Mouse (Mus musculus) spleen, postnatal 14 days (tissue): ENCODE data around the gene Bcl11b.

Experiments
- DNase-seq, 2 experiments: peaks; one replicate each; pipeline ENCODE4 v3.0.0; 2021 to 2022; ENCODE audit warnings: low spot score in 2 of 2

Gene Bcl11b

DNA sequence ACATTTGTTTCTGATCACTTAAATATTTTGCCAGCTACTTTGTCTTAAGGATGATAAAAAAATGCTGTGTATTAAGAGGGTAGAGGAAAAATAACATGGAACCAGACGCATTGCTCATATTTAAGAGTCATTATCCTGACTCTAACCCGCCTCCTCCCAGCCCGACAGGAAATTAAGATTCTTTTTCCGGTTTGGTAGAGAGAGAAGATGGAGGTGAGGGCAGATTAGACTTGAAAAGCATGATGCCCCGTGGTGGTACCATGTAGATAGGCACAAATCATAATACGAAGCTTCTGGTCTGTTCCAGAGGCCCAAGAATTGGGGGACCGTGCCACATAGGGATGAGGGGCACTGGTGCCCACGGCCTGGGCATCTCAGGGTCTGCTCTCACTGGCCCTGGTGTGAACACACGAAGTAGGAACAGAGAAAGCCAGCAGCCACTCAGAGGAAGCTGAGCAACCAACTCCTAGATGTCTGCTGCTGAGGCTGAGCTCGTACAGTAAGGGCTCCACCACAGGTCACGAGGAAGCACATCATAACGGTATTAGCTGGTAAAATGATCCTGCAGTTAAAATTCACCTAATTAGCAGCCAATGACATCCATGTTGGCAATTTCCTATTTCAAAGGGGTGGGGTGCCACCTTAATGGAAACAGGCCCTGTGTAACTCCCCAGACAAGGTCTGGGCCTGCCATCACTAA, 32.2 kb downstream of the Bcl11b start:
- no peak for DNase-seq

DNA sequence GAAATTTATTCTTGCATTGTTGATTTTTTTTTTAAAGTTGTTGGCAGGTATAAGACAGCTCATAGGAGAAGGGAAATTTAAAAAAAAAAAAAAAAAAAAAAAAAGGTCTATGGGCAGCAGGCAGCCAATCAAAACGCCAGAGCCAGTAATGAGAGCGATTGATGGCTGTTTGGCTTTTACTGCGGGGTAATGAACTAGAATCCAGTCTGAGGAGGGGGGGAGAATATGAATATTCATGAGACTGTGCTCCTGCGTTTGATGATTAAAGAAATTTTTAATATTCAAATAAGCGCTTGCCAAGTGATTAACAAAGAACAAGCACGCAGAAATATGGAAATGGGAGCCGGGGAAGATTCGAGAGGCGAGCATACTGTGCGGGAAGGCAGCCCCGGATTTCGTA, 32.8 kb downstream of the Bcl11b start:
- DNase-seq: no peak

DNA sequence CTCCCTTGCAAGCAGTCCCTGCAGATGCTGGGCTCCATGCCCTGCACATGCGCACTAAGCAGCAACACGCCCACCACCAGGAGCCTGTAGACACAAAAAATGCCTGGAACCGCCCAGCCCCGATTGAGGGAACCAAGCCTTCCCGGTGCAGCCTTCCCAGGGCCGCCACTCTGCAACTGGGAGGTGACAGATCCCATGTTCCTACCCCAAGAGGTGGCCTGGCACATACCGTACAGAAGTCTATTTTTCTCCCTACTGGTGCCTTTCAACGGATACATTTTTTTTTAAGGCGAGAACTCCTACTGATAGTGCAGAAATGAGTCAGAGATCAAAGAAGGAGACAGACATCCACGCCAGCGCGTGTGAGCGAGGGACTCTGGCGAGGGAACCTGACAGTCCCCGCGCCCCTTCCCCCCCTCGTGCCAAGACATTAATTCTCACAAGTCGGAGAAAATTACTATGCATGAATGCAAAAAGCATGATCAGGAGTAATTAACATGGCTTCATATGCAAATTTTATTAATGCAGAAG, 33.5 kb downstream of the Bcl11b start:
- DNase-seq: no peak

DNA sequence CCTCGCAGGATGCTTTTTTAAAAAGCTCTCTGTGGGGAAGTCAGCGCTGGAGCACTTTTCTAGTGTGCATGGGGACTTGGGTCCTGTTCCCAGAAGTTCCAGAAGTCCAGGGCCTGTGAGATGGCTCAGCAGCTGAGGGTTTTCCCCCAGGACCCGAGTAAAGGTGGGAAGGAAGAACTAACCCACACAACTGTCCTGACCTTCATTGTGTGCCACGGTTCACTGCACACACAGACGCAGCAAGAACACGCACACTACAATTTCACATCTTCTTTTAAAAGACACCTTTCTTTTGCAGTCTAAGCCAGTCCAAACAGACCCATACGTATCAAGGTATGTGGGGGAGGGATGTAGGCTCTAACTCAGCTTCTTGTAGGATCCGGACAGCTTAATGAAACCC, 34.3 kb downstream of the Bcl11b start:
- no peak for DNase-seq

DNA sequence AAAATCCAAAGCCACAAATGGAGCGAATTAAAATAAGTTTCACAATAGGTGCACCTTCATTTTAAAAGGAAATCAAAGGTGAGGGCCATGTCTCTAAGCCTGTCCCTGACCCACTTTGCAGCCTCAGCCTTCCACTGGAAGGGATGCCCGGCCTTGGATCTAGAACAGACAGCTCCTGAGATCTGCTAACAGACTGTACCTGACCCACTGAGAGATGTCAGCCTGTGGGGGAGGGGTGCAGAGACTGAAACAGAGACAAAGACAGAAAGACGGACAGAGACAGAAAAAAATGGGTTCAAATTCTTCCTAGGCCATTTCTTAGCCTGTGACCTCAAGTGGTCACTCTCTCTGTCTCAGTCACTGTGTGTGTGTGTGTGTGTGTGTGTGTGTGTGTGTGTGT, 35.1 kb downstream of the Bcl11b start:
- DNase-seq: no peak

DNA sequence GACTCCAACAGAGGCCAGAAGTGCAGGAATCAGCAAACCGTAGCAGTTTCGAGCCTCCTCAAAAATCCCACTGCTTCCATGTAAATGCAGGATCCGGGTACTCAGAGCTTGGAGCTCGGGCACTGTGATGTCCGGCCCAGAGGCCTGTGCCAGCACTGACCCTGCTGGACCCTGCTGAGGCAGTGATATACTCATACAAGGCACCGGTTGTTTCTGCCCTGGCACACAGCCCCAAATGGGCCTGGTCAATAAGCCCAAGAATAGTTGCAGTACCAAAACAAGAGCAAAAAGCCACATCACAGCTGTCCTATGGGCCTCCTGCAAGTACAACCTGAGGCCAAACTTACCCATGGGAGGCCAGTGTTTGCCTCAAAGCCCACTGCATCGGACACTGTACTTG, 36.4 kb downstream of the Bcl11b start:
- no peak for DNase-seq

DNA sequence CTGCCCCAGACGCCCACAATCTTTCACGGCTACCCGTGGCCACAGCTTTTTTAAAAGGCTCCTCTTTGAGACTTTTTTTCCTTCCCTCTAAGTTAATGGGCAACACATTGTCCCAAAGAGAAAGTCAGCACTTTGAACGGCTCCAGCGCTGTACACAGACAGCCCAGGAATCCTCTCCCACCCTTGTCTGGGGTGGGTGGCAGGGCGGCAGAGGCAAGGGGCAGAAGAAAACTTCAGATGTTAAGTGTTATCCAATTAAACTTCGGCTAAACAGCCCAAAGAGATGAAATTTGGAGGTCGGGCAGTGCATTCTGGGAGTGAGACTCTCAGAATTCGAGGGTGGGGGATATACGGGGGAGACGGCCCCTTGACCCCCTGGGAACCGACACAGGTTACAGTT, 38.3 kb downstream of the Bcl11b start:
- DNase-seq: no peak

DNA sequence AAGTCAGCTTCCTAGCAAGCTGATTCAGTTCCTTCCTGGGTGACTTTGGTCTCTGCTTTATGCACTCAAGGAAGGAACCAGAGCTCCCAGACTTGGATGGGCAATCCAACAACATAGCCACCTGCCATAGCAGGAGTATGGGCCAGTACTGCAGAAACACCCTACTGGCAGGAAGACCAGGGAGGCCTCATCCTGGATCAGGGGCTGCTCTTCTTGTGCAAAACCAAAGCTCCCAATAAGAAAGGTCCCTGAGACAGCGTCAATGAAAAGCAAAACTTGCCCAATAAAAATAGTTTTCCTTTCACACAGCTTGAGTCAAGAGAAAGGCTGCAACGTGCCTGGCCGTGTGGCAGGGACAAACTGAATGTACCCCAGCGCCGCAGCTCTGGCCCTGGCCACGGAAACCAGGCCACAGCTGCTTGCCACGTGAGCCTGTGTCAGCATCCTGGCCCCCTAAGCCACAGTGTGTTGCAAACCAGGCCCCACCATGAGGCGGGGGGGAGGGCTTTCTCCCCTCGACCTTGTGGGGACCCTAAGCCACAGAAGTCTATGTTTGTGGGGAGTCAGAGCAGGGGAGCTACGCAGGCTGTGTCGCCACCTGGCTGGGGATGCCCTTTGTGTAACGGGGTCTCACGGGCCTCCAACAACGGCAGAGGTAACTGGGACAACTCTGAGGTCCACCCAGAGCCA, 38.9 kb downstream of the Bcl11b start:
- no peak for DNase-seq

DNA sequence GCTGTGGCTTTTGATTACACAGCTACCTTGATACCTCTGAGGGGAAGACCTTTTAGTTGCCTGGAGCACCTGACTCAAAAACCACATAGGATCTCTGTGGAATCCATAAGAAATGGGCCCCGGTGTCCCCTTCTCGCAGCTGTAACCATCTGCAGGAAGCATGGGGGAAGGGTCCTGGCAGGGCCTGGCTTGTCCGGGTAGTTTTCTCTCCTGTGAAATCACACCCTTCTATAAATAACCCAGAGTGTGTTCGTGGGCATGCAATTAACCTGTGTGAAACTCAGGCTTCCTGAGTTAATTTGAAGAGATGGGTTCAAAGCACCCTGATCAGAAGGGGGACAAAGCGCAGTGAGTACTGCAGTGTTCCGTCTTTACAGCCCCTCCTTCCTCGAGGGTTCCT, 40.5 kb downstream of the Bcl11b start:
- DNase-seq: no peak

DNA sequence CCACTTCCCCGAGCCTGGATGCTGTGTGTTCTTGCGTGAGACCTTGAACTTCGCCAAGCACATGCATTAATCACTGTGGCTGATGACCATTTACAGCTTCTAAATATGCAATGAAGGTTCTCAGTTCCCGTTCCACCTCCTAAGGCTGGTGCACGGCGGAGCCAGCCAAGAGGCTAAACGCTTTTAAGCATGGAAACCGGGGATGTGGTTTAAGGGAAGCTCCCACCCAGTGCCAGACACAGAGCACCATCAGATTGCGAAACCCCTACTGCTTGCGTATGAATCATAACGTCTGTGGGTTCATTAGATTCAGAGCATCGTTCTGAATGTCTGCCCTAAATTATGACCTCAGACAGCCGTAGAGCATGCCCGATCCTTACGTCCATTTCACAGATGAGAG, 41.6 kb downstream of the Bcl11b start:
- DNase-seq: no peak

DNA sequence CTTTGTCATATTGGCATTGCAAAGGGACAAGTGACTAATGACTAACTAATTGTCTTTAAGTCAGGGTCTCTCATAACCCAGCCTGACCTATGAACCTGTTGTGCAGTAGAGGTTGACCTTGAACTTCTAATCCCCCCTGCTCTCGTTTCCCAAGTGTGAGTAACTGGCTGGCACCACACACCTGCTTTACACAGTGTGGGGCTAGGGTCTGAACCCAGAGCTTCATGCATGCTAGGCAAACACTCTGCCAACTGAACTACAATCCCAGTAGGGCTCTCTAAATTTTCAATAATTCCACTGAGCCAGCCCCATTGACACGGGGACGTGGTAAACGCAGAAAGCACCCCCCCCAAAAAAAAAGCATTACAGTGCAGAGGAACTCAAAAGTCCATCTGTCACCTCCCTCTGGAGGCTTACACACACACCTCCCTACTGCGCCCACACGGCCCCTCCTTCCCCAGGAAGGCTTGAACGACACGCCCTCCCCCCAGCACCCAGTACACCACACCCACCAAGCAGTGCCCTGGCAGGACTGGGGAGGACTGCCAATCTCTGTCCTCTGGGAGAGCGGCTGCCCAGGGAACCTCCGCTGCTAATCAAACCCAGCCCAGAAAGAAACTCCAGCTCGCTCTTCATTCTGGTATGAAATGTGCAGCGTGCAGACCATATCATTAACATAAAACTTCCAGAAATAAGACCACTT, 42.5 kb downstream of the Bcl11b start:
- no peak for DNase-seq

DNA sequence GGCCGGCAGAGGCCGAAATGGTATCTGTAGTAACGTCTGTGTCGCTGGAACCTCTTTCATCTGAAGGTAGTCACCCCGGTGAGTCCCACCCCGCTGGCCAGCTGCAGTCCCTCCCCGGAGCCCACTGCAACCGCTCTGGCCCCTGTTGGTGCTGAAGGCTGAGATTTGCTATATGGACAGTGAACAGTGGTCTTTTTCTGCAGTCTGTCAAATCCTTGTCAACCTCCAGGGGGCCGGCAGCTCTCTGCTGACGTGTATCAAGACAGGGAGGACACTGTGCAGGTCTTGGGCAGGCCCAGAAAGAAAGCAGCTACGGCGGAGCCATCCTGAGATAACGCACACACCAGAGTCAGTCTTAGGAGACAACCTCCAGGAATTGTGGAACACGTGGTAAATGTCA, 43.0 kb downstream of the Bcl11b start:
- DNase-seq: no peak

DNA sequence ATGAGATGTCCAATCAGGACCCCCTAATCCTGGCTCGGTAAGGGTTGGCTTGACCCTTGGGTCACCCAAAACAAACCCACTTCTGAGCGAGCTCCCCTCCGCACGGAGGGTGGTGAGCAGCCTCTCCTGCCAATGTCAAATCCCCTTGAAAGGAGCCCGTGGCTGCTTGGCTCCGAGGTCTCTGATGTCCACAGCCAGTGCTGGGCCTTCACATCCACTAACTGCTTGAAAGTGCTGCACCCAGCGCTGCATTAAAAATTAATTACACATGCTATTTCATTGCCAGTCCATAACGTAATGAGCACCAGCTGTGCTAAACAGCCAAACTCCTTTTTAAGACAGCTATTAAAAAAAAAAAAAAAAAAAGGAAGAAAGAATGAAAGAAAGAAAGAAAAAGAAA, 43.5 kb downstream of the Bcl11b start:
- DNase-seq: no peak

DNA sequence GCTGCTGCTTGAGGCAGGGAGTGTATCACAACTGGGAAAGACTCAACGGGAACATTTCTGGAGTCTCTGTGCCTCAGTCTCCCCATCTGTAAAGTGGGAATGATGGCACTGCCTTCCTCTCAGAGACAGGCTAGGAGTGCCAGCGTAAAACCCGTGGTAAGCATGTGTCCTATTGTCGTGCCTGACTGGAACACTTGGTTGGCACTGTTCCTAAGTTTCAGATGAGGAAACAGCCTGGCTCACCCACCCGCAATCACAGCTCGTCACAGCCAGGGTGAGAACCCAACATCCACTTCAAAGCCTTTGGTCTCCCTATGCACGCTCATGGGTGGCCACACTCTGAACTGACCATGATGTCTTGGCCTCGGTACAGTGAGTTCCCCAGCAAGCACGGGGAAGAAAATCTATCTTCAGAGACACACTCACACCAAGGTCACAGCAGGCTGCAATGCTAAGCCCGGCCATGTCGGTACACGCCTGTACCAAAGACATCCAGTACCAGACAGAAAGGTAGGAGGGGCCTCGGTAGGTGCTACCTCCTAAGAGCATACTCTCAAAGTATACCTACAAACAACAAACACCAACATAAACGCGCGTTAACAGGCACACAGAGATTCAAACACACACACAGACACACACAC, 50.2 kb downstream of the Bcl11b start:
- DNase-seq: no peak

DNA sequence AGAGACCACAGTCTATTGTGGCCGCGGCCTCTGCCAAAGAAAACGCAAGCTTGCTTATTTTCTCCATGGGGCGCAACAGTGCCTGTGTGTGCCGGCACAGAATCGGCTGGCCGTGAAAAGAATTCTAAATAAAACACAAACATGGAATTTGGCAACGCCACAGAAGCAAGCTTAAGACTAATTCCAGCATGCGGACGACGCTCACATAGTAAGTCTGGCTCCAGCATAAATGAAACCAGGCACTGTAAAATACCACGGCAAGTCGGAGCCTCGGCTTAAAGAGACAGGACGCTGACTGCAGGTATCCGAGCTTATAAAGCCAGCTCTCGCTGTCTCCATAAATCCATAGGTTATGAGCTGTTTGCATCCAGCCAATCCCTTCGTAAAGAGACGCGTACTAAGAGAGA, 51.1 kb downstream of the Bcl11b start:
- DNase-seq: no peak

DNA sequence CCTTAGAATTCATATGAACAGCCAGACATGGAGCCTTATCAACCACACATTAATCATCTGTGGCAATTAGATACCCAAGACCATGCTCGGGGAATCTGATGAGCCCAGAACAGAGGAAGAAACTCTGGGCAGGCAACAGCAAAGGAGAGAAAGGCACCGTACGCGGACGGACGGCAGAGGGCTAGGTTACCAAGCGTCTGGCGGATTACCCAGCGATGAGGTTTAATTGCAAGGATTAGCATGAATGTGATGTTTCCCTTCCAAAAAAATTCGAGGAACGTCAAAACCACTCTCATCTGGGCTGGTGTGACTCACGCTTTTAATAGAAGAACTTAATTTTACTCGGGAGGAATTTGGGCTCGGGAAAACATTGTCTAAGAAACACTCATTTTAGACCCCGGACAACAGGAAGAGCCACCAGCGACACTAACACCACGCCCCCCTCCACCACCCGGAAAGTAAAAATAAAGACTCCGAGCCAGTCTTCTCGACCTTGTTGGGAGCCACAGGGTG, 52.7 kb downstream of the Bcl11b start:
- DNase-seq: no peak

DNA sequence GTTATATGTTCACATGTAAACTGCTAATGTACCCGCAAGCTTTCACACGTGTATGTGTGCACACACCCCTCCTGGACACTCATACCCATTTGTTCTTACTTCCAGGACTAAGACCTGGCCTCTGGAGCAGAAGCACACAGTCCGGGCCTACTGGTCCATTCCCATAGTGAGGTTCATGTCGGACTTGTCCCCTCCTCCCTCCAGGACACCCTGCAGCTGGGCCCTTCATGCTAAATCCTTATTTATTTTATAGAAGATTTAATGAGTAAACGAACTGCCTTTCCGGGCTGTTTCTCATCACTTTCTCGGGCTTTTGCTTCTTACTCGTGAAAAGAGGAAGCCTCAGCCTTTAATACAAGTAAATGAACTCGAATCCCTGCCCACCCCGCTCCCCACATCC, 54.0 kb downstream of the Bcl11b start:
- no peak for DNase-seq

DNA sequence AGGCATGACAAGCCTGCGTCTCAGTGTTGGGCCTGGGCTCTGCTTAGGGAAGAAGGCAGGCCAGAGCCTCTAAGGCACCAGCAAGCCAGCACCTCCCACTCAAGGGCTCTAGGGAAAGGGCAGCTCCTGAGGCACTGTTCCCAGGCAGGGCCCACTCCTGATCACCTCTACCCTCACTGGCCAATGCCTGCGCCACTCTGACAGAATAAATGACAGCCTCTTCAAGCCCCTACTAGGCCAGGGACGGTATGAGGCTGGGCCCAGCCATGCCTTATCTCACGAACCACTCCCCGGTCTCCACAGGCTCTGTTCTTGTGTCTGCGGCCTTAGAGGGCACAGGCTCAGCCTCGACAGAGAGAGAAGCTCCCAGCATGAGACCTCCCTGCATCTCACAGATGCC, 61.3 kb downstream of the Bcl11b start:
- no peak for DNase-seq

DNA sequence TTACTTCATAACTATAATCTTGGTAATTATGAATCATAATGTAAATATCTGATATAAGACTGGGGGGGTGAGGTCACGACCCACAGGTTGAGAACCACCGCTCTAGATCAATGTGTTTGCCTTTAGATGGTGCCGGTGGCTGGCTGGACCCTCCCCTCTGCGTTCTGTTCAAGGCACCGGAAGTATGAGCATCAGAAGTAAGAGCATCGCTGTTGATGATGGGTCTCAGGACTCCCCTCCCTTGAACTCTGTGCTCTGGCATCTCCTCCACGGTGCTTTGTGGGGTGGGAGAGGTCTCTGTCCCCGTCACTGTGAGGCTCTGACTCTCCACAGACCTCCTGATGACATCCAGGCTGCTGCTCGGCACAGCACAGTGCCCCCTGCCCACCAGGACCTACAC, 62.6 kb downstream of the Bcl11b start:
- DNase-seq: no peak

DNA sequence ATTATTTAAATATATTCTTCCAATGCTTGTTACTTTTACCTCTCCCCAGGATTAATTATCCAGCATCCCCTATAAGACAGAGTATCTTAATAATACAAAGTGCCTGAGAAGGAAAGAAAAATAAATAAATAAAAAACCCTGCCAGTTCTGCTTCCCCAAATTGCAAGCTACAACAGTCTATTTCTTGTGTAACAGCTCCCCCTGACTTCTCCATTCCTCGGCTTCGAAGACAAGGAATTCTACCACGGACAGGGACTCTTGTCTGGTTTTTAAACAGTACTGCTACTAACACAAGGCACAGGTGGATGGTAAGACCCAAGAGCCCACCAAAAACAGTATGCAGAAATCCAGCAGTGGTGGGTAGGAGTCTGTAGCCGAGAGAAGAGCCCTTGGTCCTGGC, 64.2 kb downstream of the Bcl11b start:
- no peak for DNase-seq

DNA sequence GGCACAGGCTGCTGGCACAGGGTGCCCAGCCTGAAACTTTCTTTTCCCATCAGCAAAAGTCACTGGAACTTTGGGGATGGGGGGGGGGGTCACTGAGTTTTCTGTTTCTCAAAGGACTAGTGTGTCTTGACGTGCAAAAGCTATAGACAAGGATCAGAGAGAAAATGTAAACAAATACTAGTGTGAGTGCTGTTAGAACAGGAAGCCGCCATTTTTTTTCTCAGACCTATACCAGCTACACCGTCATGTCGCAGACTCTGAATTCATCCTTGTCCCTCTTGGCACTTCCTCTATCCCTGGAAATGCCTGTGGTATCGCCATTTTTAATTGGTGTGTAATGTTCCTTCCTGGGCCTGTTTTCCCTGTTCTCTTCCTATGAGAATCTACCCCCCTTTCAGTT, 66.4 kb downstream of the Bcl11b start:
- no peak for DNase-seq

DNA sequence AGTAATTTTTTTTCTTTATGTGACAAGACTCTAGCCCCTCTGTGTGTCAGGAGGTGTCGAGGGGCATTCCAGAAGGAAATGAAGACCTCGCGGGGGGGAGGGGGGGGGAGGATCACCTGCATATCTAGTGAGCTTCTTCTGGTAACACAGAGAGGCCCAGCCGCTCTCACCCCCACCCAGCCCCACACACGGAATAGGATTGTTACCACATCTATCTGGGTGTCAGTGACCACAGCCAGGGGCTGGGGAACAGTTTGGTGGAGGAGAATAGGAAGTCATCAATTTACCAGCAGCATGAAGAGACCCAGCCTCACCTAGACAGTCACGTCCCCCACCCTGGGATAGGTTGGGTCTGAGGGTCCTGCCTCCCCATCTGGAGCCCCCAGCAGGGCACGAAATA, 67.0 kb downstream of the Bcl11b start:
- no peak for DNase-seq
